Mouse (Mus musculus) forebrain, postnatal 0 days (tissue): ENCODE results near the gene Gm44579. TPM values are rescaled to one million over a fixed set of nuclear protein-coding genes. Genes with fewer than 3 reads are reported as not detected.

Source experiments
- ATAC-seq: fragments of 200-750 bp; cut with Nextera tagmentation; 2 replicates; pipeline ENCODE4 v1.8.0; 2017; ENCODE audit warnings: mild to moderate bottlenecking, moderate library complexity
- DNase-seq: peaks from one replicate; pipeline ENCODE4 v3.0.0-alpha.2; 2015
- H3K27ac ChIP-seq: fragments of 300-500 bp; sonication (generic); 2 replicates; pipeline ENCODE4 v1.5.1; 2014; ENCODE audit warnings: low read depth, mild to moderate bottlenecking, antibody characterized with exemption, low read length, moderate library complexity, mixed read lengths
- H3K27me3 ChIP-seq: fragments of 300-500 bp; sonication (generic); 2 replicates; pipeline ENCODE4 v1.6.1; 2014; ENCODE audit warnings: mild to moderate bottlenecking, low read length, mixed read lengths; ENCODE audit not compliant: insufficient read depth
- H3K36me3 ChIP-seq: fragments of 300-500 bp; sonication (generic); 2 replicates; pipeline ENCODE4 v1.6.1; 2014; ENCODE audit warnings: mild to moderate bottlenecking, moderate library complexity; ENCODE audit not compliant: insufficient read depth
- H3K4me1 ChIP-seq: fragments of 300-500 bp; sonication (generic); 2 replicates; pipeline ENCODE4 v1.6.1; 2014; ENCODE audit warnings: antibody characterized with exemption; ENCODE audit not compliant: insufficient read depth
- H3K4me2 ChIP-seq: fragments of 300-500 bp; sonication (generic); 2 replicates; pipeline ENCODE4 v1.6.1; 2014; ENCODE audit warnings: low read depth, mild to moderate bottlenecking, moderate library complexity
- H3K4me3 ChIP-seq: fragments of 300-500 bp; sonication (generic); 2 replicates; pipeline ENCODE4 v1.5.1; 2014; ENCODE audit warnings: low read depth, low read length, mixed read lengths
- H3K9ac ChIP-seq: fragments of 300-500 bp; sonication (generic); 2 replicates; pipeline ENCODE4 v1.6.1; 2014; ENCODE audit warnings: mild to moderate bottlenecking
- H3K9me3 ChIP-seq: fragments of 300-500 bp; sonication (generic); 2 replicates; pipeline ENCODE4 v1.6.1; 2016; ENCODE audit warnings: low read length
- CTCF ChIP-seq: sonication (generic); IDR thresholded peaks from 2 replicates; pipeline ENCODE4 v1.5.1; 2016; ENCODE audit warnings: antibody characterized with exemption, control low read depth, low read depth
- WGBS: fragments of 180-500 bp; shearing (Covaris S2); extraction: QIAGEN DNeasy Blood & Tissue Kit; methylation state at CpG from one replicate; pipeline ENCODE4 v1.1.7; 2014; 5-methylcytosine and 5-hydroxymethylcytosine counted together
- polyA plus RNA-seq: library from polyadenylated mRNA; unstranded; fragments of >200 nt; fragmentation: Nextera tagmentation; extraction: Ambion mirVana; gene quantifications from 2 replicates; pipeline ENCODE4 v1.2.1, GENCODE M21; 2015
- total RNA-seq: library from RNA; depleted of rRNA; stranded (reverse); fragments of >200 nt; gene quantifications from 2 replicates; pipeline ENCODE4 v1.2.3, GENCODE M21; 2014

The Gm44579 gene
- total and polyA plus RNA-seq, 2 experiments from 2014 or later: 0.15 to 0.29 TPM

DNA sequence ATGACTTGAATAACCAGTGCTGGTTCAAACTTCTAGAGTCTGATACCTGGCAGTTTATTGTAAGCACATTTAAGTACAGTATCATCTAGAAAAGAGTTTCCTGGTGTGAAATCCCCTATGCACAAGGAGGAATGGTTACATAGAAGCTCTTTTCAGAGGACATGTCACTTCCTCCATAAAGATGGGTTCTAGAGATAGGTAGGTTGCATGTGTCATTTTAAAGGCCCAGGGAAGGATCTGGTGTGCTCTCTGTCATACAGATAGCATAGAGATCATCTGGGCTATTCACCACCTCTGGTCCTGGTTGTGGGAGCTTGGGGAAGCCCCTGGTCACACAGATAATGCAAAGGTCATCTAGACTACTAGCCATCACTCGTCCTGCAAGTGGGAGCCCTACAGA lies 63.5 kb downstream of the Gm44579 start:
- WGBS: 77% methylated on average over 1 of the region's 1 CpGs

DNA sequence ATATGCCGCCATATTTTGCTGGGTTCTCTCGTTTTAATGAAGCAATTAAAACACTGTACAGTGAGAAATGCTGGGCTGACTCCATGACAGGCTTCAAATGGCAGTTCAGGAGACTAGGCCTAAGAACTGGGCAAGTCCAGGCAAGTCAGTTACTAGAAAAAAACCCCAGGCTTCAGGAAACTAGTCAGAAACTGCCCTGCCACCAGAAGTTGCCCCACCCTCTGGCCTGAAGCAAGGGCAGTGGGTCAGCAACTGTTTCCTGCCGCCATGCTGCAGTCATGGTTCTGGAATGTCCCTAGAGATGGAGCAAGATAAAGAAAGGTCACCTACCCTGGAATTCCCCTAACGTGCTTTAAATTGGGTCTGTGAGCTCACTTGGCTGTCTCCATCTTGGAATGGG lies 64.8 kb downstream of the Gm44579 start:
- Histone ChIP-seq H3K27ac (no peak overlapping the region), H3K4me1 (no peaks in the 10 kb centered on the region), H3K4me2 (no peak overlapping the region), H3K4me3 (no peak overlapping the region), H3K27me3 (no peaks in the 10 kb centered on the region), H3K36me3 (no peaks in the 10 kb centered on the region), H3K9me3 (no peaks in the 10 kb centered on the region), H3K9ac (no peak overlapping the region)
- TF ChIP-seq CTCF: no peak
- 85% methylated on average over 4 of the region's 4 CpGs for WGBS
- ATAC-seq (no peak), DNase-seq (no peak)

More for the DNA sequence above, 63.5 kb downstream of the Gm44579 start:
- Histone ChIP-seq H3K4me1 (no peaks in the 10 kb centered on the region), H3K9ac (no peak overlapping the region), H3K9me3 (no peaks in the 10 kb centered on the region), H3K4me2 (no peak overlapping the region), H3K36me3 (no peaks in the 10 kb centered on the region), H3K4me3 (no peak overlapping the region), H3K27ac (no peak overlapping the region), H3K27me3 (no peaks in the 10 kb centered on the region)
- no peak for DNase-seq
- no peak for TF ChIP-seq CTCF
- no peak for ATAC-seq

DNA sequence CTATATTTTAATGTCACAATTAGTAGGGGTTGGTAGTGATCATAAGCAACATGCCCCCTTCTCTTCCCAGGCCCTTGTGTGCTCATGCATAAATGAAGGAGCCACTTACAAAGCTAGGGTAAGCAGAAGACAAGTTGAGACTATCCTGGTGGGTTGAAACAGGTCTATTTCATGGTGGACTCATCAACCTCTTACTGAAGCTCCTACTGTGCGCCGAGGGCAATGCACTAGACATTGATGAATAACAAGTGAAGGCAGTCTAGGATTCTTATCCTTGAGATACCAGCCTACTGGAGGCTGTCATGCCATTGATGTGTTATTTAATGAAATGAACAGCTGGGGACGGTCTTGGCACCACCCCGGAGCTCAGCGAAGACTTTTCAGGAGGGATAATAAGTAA lies 65.5 kb downstream of the Gm44579 start:
- Histone ChIP-seq H3K4me2 (no peak overlapping the region), H3K4me3 (no peak overlapping the region), H3K27me3 (no peaks in the 10 kb centered on the region), H3K4me1 (no peaks in the 10 kb centered on the region), H3K27ac (no peak overlapping the region), H3K9ac (no peak overlapping the region), H3K9me3 (no peaks in the 10 kb centered on the region), H3K36me3 (no peaks in the 10 kb centered on the region)
- TF ChIP-seq CTCF: no peak
- DNase-seq: no peak
- no peak for ATAC-seq
- 96% methylated on average over 5 of the region's 5 CpGs for WGBS

DNA sequence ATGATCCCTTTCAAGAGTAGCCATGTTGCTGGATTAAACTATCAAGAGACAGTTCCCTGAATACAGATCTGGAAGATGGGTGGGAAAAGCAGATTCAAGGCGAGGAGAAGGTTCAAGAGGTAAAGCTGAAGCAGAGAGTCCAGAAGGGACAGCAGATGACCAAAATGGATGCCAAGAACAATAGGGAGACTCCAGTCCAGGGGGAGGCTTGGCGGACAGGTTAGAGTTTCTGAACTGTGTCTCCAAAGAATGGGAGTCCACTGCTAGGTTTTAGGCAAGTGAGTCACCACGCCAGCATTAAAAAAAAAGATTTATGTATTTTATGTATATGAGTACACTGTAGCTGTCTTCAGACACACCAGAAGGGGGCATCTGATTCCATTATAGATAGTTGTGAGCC lies 66.1 kb downstream of the Gm44579 start:
- no peak overlapping the region for H3K9ac ChIP-seq
- no peak overlapping the region for H3K4me3 ChIP-seq
- no peak for DNase-seq
- no peak for TF ChIP-seq CTCF
- ATAC-seq: no peak
- no peaks in the 10 kb centered on the region for H3K9me3 ChIP-seq
- no peaks in the 10 kb centered on the region for H3K36me3 ChIP-seq
- H3K27me3 ChIP-seq: no peaks in the 10 kb centered on the region
- no peak overlapping the region for H3K4me2 ChIP-seq
- no peaks in the 10 kb centered on the region for H3K4me1 ChIP-seq
- no peak overlapping the region for H3K27ac ChIP-seq
- WGBS: 81% methylated on average over 3 of the region's 3 CpGs

DNA sequence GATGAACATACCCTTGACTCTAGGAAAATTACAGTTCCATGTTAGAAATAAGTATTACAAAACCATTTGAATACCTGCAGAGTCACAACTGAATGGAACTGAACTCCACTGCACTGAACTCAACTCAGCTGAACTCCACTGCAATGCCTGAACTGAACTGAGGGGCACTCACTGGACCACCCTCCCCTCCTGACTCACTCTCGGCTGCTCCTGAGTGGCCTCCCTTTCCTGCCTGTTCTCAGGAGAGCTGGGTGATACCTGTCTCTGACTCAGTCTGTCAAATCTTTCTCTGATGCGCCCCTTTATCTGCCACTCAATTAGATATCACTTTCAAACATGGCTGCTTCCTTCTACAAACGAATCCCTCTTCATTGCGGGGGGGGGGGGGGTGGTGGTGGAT lies 66.6 kb downstream of the Gm44579 start:
- Histone ChIP-seq H3K9ac (no peak overlapping the region), H3K36me3 (no peaks in the 10 kb centered on the region), H3K27me3 (no peaks in the 10 kb centered on the region), H3K4me2 (no peak overlapping the region), H3K27ac (no peak overlapping the region), H3K9me3 (no peaks in the 10 kb centered on the region), H3K4me1 (no peaks in the 10 kb centered on the region), H3K4me3 (no peak overlapping the region)
- no peak for ATAC-seq
- no peak for DNase-seq
- 60% methylated on average over 4 of the region's 4 CpGs for WGBS
- TF ChIP-seq CTCF: no peak

DNA sequence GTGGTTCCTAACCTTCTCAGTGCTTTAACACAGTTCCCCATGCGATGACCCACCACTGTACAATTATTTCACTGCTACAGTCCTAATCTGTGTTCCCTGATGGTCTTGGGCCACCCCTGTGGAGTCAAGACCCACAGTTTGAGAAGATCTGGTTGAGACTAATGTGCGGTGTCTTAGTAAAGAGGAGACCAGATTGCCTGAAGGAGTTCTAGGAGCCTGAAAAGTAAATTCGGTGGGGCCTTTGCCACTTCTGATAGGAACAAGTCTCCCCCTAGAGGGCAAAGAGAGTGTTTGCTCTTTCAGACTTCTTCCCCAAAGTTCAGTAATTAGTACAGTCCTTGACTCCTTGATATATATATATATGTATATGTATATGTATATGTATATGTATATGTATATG lies 67.2 kb downstream of the Gm44579 start:
- Histone ChIP-seq H3K27ac (no peak overlapping the region), H3K4me3 (no peak overlapping the region), H3K36me3 (no peaks in the 10 kb centered on the region), H3K4me2 (no peak overlapping the region), H3K9me3 (no peaks in the 10 kb centered on the region), H3K9ac (no peak overlapping the region), H3K27me3 (no peaks in the 10 kb centered on the region), H3K4me1 (no peaks in the 10 kb centered on the region)
- peak; percentile 66 for TF ChIP-seq CTCF
- ATAC-seq (peak; percentile 54; the same call in 1 of the 2 replicates), DNase-seq (peak; percentile 67)
- WGBS: 33% methylated on average over 3 of the region's 3 CpGs

DNA sequence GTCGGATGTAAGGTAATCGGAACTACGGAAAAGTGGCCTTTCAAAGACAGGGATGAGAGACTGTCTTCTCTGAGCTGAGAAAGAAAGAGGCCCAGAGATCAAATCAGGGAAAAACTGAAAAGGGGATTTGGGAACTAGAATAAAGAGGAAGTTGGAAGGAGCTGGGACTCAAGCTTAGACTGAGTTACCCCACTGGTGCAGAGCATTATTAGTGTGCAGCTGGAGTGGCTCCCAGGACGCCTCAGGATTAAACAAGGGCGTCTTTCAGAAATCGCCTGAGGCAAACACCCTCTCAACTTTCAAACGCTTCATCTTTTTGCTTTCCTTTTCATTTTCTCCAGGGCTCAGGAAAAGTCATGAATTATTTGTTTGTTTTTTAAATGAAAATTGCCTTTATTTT lies 67.9 kb downstream of the Gm44579 start:
- Histone ChIP-seq H3K9me3 (no peaks in the 10 kb centered on the region), H3K4me1 (no peaks in the 10 kb centered on the region), H3K27ac (no peak overlapping the region), H3K27me3 (no peaks in the 10 kb centered on the region), H3K4me3 (no peak overlapping the region), H3K4me2 (no peak overlapping the region), H3K36me3 (no peaks in the 10 kb centered on the region), H3K9ac (no peak overlapping the region)
- no peak for TF ChIP-seq CTCF
- ATAC-seq (no peak), DNase-seq (no peak)
- 48% methylated on average over 7 of the region's 7 CpGs for WGBS

DNA sequence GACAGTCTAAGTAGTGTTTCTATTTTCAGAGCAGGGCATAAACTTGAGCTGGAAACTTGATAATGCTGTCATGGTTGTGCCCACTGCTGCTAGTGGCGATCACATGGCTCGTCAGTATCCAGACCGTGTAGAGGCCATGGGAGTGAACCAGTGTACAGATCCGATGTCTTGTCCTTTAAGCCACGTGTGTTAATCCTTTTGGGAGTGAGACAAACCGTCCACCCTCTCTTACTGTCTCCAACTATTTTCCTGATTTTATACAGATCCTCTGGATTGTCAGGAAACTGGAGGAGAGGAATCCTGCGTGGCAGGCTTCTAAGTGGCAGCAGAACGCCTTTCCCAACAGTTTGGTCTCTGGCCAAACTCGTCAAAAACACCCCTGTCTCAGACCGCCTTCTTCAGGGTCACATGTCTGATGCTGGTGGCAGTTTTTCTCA lies 71.6 kb downstream of the Gm44579 start:
- H3K9ac ChIP-seq: no peak overlapping the region
- TF ChIP-seq CTCF: no peak
- H3K9me3 ChIP-seq: no peaks in the 10 kb centered on the region
- peaks cover 5% of the 10 kb centered on the region; the same call in 1 of the 2 replicates for H3K4me1 ChIP-seq
- no peak overlapping the region for H3K4me3 ChIP-seq
- no peak overlapping the region for H3K4me2 ChIP-seq
- H3K36me3 ChIP-seq: no peaks in the 10 kb centered on the region
- no peaks in the 10 kb centered on the region for H3K27me3 ChIP-seq
- 72% methylated on average over 10 of the region's 10 CpGs for WGBS
- DNase-seq (no peak), ATAC-seq (no peak)
- H3K27ac ChIP-seq: no peak overlapping the region
